Mouse (Mus musculus): ENCODE results near the gene Lsamp. TPM values are rescaled to one million over a fixed set of nuclear protein-coding genes. Genes with fewer than 3 reads are reported as not detected.

Gene Lsamp
- polyA plus RNA-seq, 1 experiment from 2014 or later: 10.0 TPM

DNA sequence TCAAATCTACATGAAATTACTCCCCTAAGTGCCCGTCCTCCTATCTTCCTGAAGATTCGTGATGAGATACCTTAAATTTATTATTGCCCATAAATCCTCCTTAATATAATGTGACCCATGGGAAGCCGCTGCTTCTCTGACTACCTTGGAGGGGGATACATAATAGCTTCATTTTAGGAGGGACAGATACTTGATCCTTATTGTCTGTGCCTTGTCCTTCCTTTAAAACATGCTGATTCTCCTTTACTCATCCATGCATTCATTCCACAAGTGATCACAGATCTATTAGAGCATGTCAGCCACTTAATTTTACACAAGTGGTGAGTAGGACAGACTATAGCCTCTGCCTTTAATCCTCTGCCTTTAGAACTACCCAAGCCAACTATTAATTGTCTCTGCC lies 1426.5 kb downstream of the Lsamp start:
- H3K4me1 ChIP-seq: no peaks in the 10 kb centered on the region
- H3K27me3 ChIP-seq: no peaks in the 10 kb centered on the region
- no peak for ATAC-seq (ENCODE audit: insufficient number of reproducible peaks, low FRiP score, low TSS enrichment, low read depth)
- no peaks in the 10 kb centered on the region for H3K36me3 ChIP-seq
- 66% methylated on average over 3 of the region's 3 CpGs for WGBS
- no peak overlapping the region for H3K4me2 ChIP-seq
- H3K9ac ChIP-seq: no peak overlapping the region
- H3K4me3 ChIP-seq: no peak overlapping the region
- no peaks in the 10 kb centered on the region for H3K9me3 ChIP-seq
- H3K27ac ChIP-seq: no peak overlapping the region

- H3K27ac ChIP-seq: no peak overlapping the region
- H3K36me3 ChIP-seq: no peaks in the 10 kb centered on the region
- H3K9ac ChIP-seq: no peak overlapping the region
- no peaks in the 10 kb centered on the region for H3K9me3 ChIP-seq
- 50% methylated on average over 5 of the region's 5 CpGs for WGBS
- H3K4me1 ChIP-seq: no peaks in the 10 kb centered on the region
- no peaks in the 10 kb centered on the region for H3K27me3 ChIP-seq
- H3K4me2 ChIP-seq: no peak overlapping the region
- H3K4me3 ChIP-seq: no peak overlapping the region
- ATAC-seq (ENCODE audit: insufficient number of reproducible peaks, low FRiP score, low TSS enrichment, low read depth): no peak
Observed at GRCm38 (mm10) chr16:41417363-41417762, 1433.2 kb downstream of the Lsamp start.

GRCm38 (mm10) chr16:41467391-41467790 lies 1483.2 kb downstream of the Lsamp start:
- no peak for ATAC-seq (ENCODE audit: insufficient number of reproducible peaks, low FRiP score, low TSS enrichment, low read depth)
- Histone ChIP-seq H3K4me3 (no peak overlapping the region), H3K36me3 (no peaks in the 10 kb centered on the region), H3K27ac (no peak overlapping the region), H3K4me1 (no peaks in the 10 kb centered on the region), H3K9ac (no peak overlapping the region), H3K27me3 (no peaks in the 10 kb centered on the region), H3K4me2 (no peak overlapping the region), H3K9me3 (no peaks in the 10 kb centered on the region)
- WGBS: 78% methylated on average over 2 of the region's 2 CpGs

DNA sequence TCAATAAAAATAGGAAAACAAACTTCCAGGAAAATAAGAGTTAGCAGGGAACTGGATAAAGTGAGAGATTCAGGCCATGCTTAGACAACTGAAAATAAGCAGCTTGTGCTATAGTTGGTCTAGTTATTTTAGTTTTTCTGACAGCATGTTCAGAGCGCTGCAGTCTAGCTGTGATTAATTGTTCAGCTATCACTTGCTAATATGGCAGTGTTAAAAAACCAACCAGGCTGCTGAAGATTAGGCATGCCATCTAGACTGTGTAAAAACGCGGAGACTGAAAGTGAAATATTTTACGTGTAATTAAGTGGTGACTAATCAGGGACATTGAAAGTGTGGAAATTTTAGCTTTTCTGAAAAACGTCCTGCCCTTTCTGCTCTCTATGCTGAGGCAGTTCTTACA lies 1494.5 kb downstream of the Lsamp start:
- Histone ChIP-seq H3K9me3 (no peaks in the 10 kb centered on the region), H3K27me3 (no peaks in the 10 kb centered on the region), H3K27ac (no peak overlapping the region), H3K36me3 (no peaks in the 10 kb centered on the region), H3K9ac (no peak overlapping the region), H3K4me1 (no peaks in the 10 kb centered on the region), H3K4me3 (no peak overlapping the region), H3K4me2 (no peak overlapping the region)
- no peak for ATAC-seq (ENCODE audit: insufficient number of reproducible peaks, low FRiP score, low TSS enrichment, low read depth)
- 54% methylated on average over 5 of the region's 5 CpGs for WGBS

- Histone ChIP-seq H3K4me3 (no peak overlapping the region), H3K9me3 (no peaks in the 10 kb centered on the region), H3K4me2 (no peak overlapping the region), H3K4me1 (no peaks in the 10 kb centered on the region), H3K27ac (no peak overlapping the region), H3K9ac (no peak overlapping the region), H3K27me3 (no peaks in the 10 kb centered on the region), H3K36me3 (no peaks in the 10 kb centered on the region)
- no peak for ATAC-seq (ENCODE audit: insufficient number of reproducible peaks, low FRiP score, low TSS enrichment, low read depth)
- 69% methylated on average over 1 of the region's 1 CpGs for WGBS
Observed at GRCm38 (mm10) chr16:41481832-41482231, 1497.7 kb downstream of the Lsamp start.

DNA sequence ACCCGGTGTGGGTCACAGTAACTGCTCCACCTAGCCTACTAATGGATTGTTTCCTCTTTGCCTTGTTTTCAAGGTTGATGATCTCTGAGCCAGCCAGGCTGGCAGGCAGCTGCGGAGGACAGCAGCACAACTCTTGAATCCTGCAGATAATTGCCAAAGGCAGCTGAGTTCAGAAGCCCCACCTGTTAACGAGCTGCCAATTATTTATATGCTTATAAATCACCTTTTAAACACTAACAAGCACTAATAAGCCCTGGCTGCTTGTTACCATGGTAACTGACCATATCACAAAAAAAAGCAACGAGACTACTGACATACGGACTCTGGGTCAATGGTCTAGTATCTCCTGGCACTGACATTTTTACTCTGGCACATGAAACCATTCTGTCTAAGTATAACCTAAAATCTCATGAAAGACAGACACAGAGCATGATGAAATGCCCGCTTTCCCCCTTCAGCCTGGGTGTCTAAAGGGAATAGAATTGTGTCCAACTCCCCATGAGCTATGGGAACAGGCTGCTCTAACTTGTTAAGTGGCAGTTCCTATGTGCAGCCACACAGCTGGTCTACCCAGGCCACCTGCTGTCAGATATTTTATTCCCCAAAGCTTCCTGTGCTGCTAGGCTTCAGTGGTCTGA lies 1526.9 kb downstream of the Lsamp start:
- Histone ChIP-seq H3K4me2 (no peak overlapping the region), H3K27me3 (no peaks in the 10 kb centered on the region), H3K9ac (no peak overlapping the region), H3K27ac (no peak overlapping the region), H3K9me3 (no peaks in the 10 kb centered on the region), H3K4me3 (no peak overlapping the region), H3K4me1 (no peaks in the 10 kb centered on the region), H3K36me3 (no peaks in the 10 kb centered on the region)
- ATAC-seq (ENCODE audit: insufficient number of reproducible peaks, low FRiP score, low TSS enrichment, low read depth): no peak
- 14% methylated on average over 6 of the region's 6 CpGs for WGBS

DNA sequence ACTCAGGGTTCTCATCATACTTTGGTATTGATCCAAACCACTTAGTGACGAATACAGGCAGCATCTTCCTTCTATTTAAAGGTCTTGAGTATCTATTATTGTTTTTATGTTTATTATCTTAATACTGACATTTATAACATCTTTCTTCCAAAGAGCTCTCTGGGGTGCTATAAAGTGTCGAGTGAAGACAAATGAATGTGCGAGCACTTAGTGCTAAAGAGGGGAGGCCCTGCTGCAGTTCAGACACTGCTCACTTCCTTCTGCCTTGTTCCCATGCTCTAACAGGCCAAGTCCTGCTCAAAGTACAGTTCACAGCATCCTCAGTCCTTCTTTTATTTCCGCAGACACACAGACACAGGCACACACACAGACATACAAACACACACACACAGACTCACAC lies 1537.4 kb downstream of the Lsamp start:
- WGBS: 32% methylated on average over 4 of the region's 4 CpGs
- Histone ChIP-seq H3K4me1 (no peaks in the 10 kb centered on the region), H3K36me3 (no peaks in the 10 kb centered on the region), H3K4me2 (no peak overlapping the region), H3K9me3 (no peaks in the 10 kb centered on the region), H3K27me3 (no peaks in the 10 kb centered on the region), H3K27ac (no peak overlapping the region), H3K9ac (no peak overlapping the region), H3K4me3 (no peak overlapping the region)
- ATAC-seq (ENCODE audit: insufficient number of reproducible peaks, low FRiP score, low TSS enrichment, low read depth): no peak

GRCm38 (mm10) chr16:41524266-41524665 lies 1540.1 kb downstream of the Lsamp start:
- Histone ChIP-seq H3K36me3 (no peaks in the 10 kb centered on the region), H3K9me3 (no peaks in the 10 kb centered on the region), H3K27me3 (no peaks in the 10 kb centered on the region), H3K4me3 (no peak overlapping the region), H3K4me1 (no peaks in the 10 kb centered on the region), H3K4me2 (no peak overlapping the region), H3K9ac (no peak overlapping the region), H3K27ac (no peak overlapping the region)
- WGBS: 74% methylated on average over 10 of the region's 10 CpGs
- no peak for ATAC-seq (ENCODE audit: insufficient number of reproducible peaks, low FRiP score, low TSS enrichment, low read depth)

- ATAC-seq (ENCODE audit: insufficient number of reproducible peaks, low FRiP score, low TSS enrichment, low read depth): no peak; the same call in 1 of the 2 replicates
- Histone ChIP-seq H3K9ac (peak overlapping the region; percentile 50; the same call in 1 of the 2 replicates), H3K4me2 (peak overlapping the region; percentile 92), H3K36me3 (no peaks in the 10 kb centered on the region), H3K4me3 (peak overlapping the region; percentile 59), H3K9me3 (no peaks in the 10 kb centered on the region), H3K4me1 (peaks cover 7% of the 10 kb centered on the region), H3K27ac (0 out of 2 replicates have a peak overlapping the region, but pooled peaks have one; percentile 27), H3K27me3 (no peaks in the 10 kb centered on the region)
- WGBS: under 1% methylated on average over 38 of the region's 38 CpGs
Observed at GRCm38 (mm10) chr16:41532661-41533551, 1548.7 kb downstream of the Lsamp start.

DNA sequence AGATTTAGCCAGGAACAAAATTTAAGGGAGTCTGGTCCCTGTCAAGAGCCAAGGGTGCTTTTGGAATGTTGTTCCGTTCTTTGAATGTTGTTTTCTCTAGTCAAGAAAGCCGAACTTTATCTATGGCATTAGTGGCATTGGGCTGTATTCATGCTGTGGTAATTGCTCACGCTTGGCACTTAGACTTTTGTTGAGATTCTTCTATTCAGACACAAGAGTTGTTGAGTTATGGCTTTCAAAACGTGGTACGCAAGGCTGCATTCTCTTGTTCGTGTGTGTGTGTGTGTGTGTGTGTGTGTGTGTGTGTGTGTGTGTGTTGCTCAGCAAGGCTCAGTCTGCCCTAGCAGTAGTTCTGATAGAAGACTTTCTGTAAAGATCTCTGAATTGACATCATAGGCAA lies 1549.5 kb downstream of the Lsamp start:
- WGBS: 11% methylated on average over 6 of the region's 6 CpGs
- Histone ChIP-seq H3K36me3 (no peaks in the 10 kb centered on the region), H3K4me1 (peaks cover 7% of the 10 kb centered on the region), H3K27me3 (no peaks in the 10 kb centered on the region), H3K9me3 (no peaks in the 10 kb centered on the region), H3K27ac (no peak overlapping the region), H3K4me3 (peak overlapping the region; percentile 59), H3K9ac (no peak overlapping the region; the same call in 1 of the 2 replicates), H3K4me2 (peak overlapping the region; percentile 92)
- ATAC-seq (ENCODE audit: insufficient number of reproducible peaks, low FRiP score, low TSS enrichment, low read depth): no peak

GRCm38 (mm10) chr16:41535806-41536205 lies 1551.6 kb downstream of the Lsamp start:
- Histone ChIP-seq H3K9ac (no peak overlapping the region), H3K4me1 (peaks cover 7% of the 10 kb centered on the region), H3K4me3 (no peak overlapping the region), H3K36me3 (no peaks in the 10 kb centered on the region), H3K4me2 (no peak overlapping the region), H3K27ac (no peak overlapping the region), H3K27me3 (no peaks in the 10 kb centered on the region), H3K9me3 (no peaks in the 10 kb centered on the region)
- no peak for ATAC-seq (ENCODE audit: insufficient number of reproducible peaks, low FRiP score, low TSS enrichment, low read depth)
- 76% methylated on average over 1 of the region's 1 CpGs for WGBS

DNA sequence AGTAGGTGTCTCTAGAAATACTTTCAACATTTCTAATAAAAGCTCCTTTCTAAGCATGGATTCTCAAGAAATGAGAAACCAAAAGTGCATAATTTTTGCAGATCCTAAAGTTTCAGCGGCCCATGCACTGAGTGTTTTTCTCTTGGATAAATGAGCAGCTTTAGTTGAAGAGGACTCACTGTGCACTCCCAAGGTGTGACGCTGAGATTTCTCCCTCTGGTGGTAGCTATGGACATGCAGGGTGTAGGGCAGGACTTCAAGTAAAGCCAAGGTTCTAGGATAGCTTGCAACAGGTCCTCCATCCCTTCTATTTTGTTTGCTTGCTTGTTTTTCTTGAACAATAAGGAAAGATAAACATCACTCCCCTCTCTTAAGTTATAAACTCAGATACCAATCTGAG lies 1558.5 kb downstream of the Lsamp start:
- WGBS: 39% methylated on average over 2 of the region's 2 CpGs
- H3K4me3 ChIP-seq: no peak overlapping the region
- no peak for ATAC-seq (ENCODE audit: insufficient number of reproducible peaks, low FRiP score, low TSS enrichment, low read depth)

More for the DNA sequence above, 1558.5 kb downstream of the Lsamp start:
- Histone ChIP-seq H3K4me2 (no peak overlapping the region), H3K27ac (no peak overlapping the region), H3K27me3 (no peaks in the 10 kb centered on the region), H3K4me1 (no peaks in the 10 kb centered on the region), H3K9me3 (no peaks in the 10 kb centered on the region), H3K36me3 (no peaks in the 10 kb centered on the region), H3K9ac (no peak overlapping the region)

All from limb, embryonic 15.5 days (tissue).